Mouse (Mus musculus): ENCODE measurements around the gene Stard13. TPM values are rescaled to one million over a fixed set of nuclear protein-coding genes. Genes with fewer than 3 reads are reported as not detected.

Stard13 gene
- polyA plus RNA-seq, 1 experiment from 2014 or later: 3.3 TPM

DNA sequence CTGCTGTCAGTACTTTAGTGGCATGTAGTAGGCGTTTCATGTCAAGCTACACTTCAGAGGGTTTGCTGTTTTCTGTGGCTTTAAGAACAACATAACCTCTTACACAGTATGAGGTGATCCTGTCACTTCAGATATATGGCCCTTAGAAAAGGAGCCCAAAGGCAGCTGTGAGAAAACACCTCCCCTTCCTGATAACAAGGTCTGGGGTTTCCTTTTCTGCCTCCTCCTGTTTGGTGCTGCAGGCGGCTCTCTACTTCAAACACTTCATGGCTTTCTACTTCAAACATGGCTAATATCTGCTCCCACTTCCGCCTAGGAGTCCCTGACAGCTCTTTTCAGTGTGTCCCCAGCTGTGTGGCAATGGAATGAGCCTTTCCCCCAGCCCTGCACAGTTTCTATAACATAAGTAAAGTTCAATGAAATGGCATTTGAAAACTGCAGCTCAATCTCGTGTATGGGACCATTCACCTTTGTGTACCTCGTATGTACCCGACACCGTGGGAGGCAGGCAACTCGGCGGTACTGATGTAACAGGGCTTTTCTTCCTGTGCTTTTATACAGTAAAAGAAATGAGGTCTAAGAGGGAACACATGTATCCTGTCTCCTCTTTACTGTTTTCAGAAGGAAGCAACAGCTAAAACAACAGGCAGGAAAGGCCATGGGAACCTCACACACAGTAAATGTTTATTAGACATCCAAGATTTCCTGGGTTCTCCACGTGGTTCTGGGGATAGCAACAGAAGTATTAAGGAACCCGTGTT lies 13.7 kb upstream of the Stard13 start:
- 33% methylated on average over 11 of the region's 11 CpGs for WGBS

DNA sequence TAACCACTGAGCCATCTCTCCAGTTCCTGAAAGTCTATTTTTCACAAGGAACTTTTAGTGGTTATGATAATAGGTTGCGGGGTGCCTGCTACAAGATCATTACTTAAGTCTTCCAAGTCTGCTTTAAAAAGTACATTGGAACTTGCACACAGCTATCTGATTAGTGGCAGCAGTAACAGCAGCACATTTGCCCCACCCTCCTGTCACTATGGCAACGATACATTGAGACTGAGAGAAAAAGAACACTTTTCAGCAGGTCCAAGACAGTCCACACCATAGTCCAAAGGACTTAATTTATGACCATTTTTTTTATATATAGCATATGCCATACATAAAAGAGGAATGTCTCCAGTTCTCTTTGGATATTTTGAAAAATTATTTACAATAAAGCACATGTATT lies 12.7 kb upstream of the Stard13 start:
- H3K36me3 ChIP-seq: no peaks in the 10 kb centered on the region
- H3K27me3 ChIP-seq (ENCODE audit: insufficient read depth, poor library complexity, severe bottlenecking): 0 out of 2 replicates have a peak, but pooled peaks cover 13% of the 10 kb centered on the region
- H3K9me3 ChIP-seq: no peaks in the 10 kb centered on the region
- H3K27ac ChIP-seq: no peak overlapping the region
- H3K4me3 ChIP-seq: no peak overlapping the region
- 80% methylated on average over 2 of the region's 2 CpGs for WGBS
- peaks cover 24% of the 10 kb centered on the region for H3K4me1 ChIP-seq
- peak; percentile 31 for DNase-seq (ENCODE audit: low spot score)

More for the DNA sequence above, 13.7 kb upstream of the Stard13 start:
- Histone ChIP-seq H3K36me3 (no peaks in the 10 kb centered on the region), H3K4me3 (no peak overlapping the region; the same call in 1 of the 2 replicates), H3K27me3 (ENCODE audit: insufficient read depth, poor library complexity, severe bottlenecking) (0 out of 2 replicates have a peak, but pooled peaks cover 13% of the 10 kb centered on the region), H3K9me3 (no peaks in the 10 kb centered on the region), H3K27ac (peak overlapping the region; percentile 65), H3K4me1 (peaks cover 24% of the 10 kb centered on the region)
- peak; percentile 75 for DNase-seq (ENCODE audit: low spot score)

GRCm38 (mm10) chr5:151245571-151245970 lies 11.9 kb upstream of the Stard13 start:
- Histone ChIP-seq H3K36me3 (no peaks in the 10 kb centered on the region), H3K9me3 (no peaks in the 10 kb centered on the region), H3K27me3 (ENCODE audit: insufficient read depth, poor library complexity, severe bottlenecking) (0 out of 2 replicates have a peak, but pooled peaks cover 13% of the 10 kb centered on the region), H3K4me1 (peaks cover 24% of the 10 kb centered on the region), H3K27ac (no peak overlapping the region), H3K4me3 (no peak overlapping the region)
- peak; percentile 7 for DNase-seq (ENCODE audit: low spot score)
- WGBS: 87% methylated on average over 5 of the region's 5 CpGs

- no peaks in the 10 kb centered on the region for H3K36me3 ChIP-seq
- no peak overlapping the region for H3K27ac ChIP-seq
- H3K4me1 ChIP-seq: no peaks in the 10 kb centered on the region; the same call in 1 of the 2 replicates
- WGBS: 85% methylated on average over 9 of the region's 9 CpGs
- no peaks in the 10 kb centered on the region for H3K9me3 ChIP-seq
- no peak overlapping the region for H3K4me3 ChIP-seq
- DNase-seq (ENCODE audit: low spot score): peak; percentile 56
- H3K27me3 ChIP-seq (ENCODE audit: insufficient read depth, poor library complexity, severe bottlenecking): peaks cover 15% of the 10 kb centered on the region; the same call in 1 of the 2 replicates
Measured at GRCm38 (mm10) chr5:151238730-151239129, 5.1 kb upstream of the Stard13 start.

DNA sequence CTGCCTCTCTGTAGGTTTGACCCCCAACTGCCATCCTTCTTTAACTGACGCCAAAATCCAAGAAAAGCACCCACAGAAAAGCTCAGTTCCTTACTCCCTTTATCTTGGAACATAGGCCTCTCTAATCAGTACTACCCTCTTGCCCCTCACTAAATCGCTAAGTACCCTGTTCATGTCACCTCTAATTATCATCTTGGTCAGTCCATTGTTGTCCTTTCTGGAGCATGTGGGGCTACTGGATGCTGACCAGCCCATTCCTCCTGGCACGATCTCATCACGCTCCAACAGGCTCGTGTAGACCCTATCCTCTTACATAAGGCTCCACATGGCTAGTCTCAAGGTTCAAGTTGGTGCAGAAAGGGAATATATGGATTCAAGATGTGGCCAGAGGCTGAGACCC lies 2.8 kb upstream of the Stard13 start:
- Histone ChIP-seq H3K27ac (no peak overlapping the region), H3K36me3 (no peaks in the 10 kb centered on the region), H3K4me1 (peaks cover 9% of the 10 kb centered on the region), H3K9me3 (no peaks in the 10 kb centered on the region), H3K27me3 (ENCODE audit: insufficient read depth, poor library complexity, severe bottlenecking) (peaks cover 24% of the 10 kb centered on the region), H3K4me3 (no peak overlapping the region)
- WGBS: 69% methylated on average over 5 of the region's 5 CpGs
- DNase-seq (ENCODE audit: low spot score): no peak

DNA sequence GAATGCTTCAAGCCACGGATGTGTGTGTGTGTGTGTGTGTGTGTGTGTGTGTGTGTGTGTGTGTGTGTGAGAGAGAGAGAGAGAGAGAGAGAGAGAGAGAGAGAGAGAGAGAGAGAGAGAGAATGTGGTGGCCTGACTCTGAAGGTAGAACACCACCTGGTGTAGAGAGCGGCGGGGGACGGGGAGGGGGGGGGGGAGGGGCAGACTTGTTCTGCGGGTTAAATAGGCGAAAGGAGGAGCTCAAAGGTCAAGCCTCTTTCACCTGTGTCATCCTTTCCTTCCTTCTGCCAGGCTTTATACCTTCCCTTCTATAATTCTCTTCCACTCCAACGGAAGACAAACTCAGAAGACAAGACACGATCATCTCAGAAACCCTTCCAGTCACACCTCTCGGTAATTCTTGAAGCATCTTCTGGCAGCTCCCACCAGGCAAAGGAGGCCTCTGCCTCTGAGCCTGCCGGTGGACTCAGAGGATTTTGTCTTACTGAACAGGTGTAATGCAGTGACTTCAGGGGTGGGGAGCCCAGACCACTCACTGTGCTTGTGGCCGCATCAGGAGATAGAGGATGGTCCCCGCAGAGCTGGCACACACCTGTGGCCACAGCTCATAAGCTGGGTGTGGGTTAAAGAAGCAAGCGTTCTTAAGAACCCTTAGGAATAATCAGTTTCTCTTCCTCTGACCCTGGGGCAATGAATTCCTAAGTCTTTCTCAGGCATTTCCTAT lies 898 bp downstream of the Stard13 start:
- Histone ChIP-seq H3K4me1 (peaks cover 9% of the 10 kb centered on the region), H3K9me3 (no peaks in the 10 kb centered on the region), H3K27ac (peak overlapping the region; percentile 82; the same call in 1 of the 2 replicates), H3K4me3 (peak overlapping the region; percentile 71), H3K27me3 (ENCODE audit: insufficient read depth, poor library complexity, severe bottlenecking) (peaks cover 24% of the 10 kb centered on the region), H3K36me3 (no peaks in the 10 kb centered on the region)
- WGBS: 16% methylated on average over 12 of the region's 13 CpGs
- no peak for DNase-seq (ENCODE audit: low spot score)

- no peak for DNase-seq (ENCODE audit: low spot score)
- peaks cover 24% of the 10 kb centered on the region for H3K27me3 ChIP-seq (ENCODE audit: insufficient read depth, poor library complexity, severe bottlenecking)
- H3K27ac ChIP-seq: no peak overlapping the region
- no peak overlapping the region for H3K4me3 ChIP-seq
- H3K36me3 ChIP-seq: no peaks in the 10 kb centered on the region
- H3K4me1 ChIP-seq: peaks cover 9% of the 10 kb centered on the region
- no peaks in the 10 kb centered on the region for H3K9me3 ChIP-seq
- WGBS: 86% methylated on average over 7 of the region's 7 CpGs
Measured at GRCm38 (mm10) chr5:151231861-151232260, 1.8 kb downstream of the Stard13 start.

- Histone ChIP-seq H3K27ac (no peak overlapping the region), H3K9me3 (no peaks in the 10 kb centered on the region), H3K4me1 (peaks cover 9% of the 10 kb centered on the region), H3K36me3 (no peaks in the 10 kb centered on the region), H3K27me3 (ENCODE audit: insufficient read depth, poor library complexity, severe bottlenecking) (peaks cover 24% of the 10 kb centered on the region), H3K4me3 (no peak overlapping the region)
- DNase-seq (ENCODE audit: low spot score): no peak
- 81% methylated on average over 4 of the region's 4 CpGs for WGBS
Measured at GRCm38 (mm10) chr5:151231411-151231810, 2.2 kb downstream of the Stard13 start.

GRCm38 (mm10) chr5:151230427-151230826 lies 3.2 kb downstream of the Stard13 start:
- Histone ChIP-seq H3K4me3 (no peak overlapping the region), H3K27me3 (ENCODE audit: insufficient read depth, poor library complexity, severe bottlenecking) (peaks cover 18% of the 10 kb centered on the region), H3K27ac (no peak overlapping the region), H3K36me3 (no peaks in the 10 kb centered on the region), H3K4me1 (peaks cover 9% of the 10 kb centered on the region), H3K9me3 (no peaks in the 10 kb centered on the region)
- DNase-seq (ENCODE audit: low spot score): no peak
- 86% methylated on average over 4 of the region's 4 CpGs for WGBS

GRCm38 (mm10) chr5:151228367-151229005 lies 5.2 kb downstream of the Stard13 start:
- Histone ChIP-seq H3K36me3 (no peaks in the 10 kb centered on the region), H3K4me1 (peaks cover 9% of the 10 kb centered on the region), H3K27me3 (ENCODE audit: insufficient read depth, poor library complexity, severe bottlenecking) (peaks cover 9% of the 10 kb centered on the region), H3K9me3 (no peaks in the 10 kb centered on the region), H3K27ac (no peak overlapping the region), H3K4me3 (no peak overlapping the region)
- DNase-seq (ENCODE audit: low spot score): no peak
- WGBS: 70% methylated on average over 13 of the region's 13 CpGs

GRCm38 (mm10) chr5:151223696-151224366 lies 9.8 kb downstream of the Stard13 start:
- WGBS: 50% methylated on average over 4 of the region's 4 CpGs
- Histone ChIP-seq H3K4me1 (no peaks in the 10 kb centered on the region), H3K27me3 (ENCODE audit: insufficient read depth, poor library complexity, severe bottlenecking) (no peaks in the 10 kb centered on the region), H3K27ac (no peak overlapping the region), H3K9me3 (no peaks in the 10 kb centered on the region), H3K36me3 (no peaks in the 10 kb centered on the region), H3K4me3 (no peak overlapping the region)
- DNase-seq (ENCODE audit: low spot score): no peak

DNA sequence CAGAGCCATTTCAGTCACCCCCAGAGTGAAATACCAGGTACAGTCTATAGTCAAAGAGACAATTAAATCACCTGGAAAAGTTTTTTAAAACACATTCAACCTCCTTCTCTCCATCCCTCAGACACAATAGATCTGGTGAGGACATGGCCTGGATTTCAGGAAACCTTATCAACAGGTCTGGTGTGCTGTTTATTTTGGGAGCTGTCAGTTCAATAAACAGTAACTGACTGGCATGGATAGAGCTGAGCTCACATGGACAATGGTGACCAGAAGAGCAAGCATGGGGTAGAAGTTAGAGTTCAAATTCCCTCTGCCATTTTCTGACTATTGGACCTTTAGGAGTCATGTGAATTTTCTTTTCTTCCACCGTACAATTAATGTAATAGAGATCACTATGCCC lies 10.8 kb downstream of the Stard13 start:
- DNase-seq (ENCODE audit: low spot score): no peak
- Histone ChIP-seq H3K27me3 (ENCODE audit: insufficient read depth, poor library complexity, severe bottlenecking) (no peaks in the 10 kb centered on the region), H3K36me3 (no peaks in the 10 kb centered on the region), H3K4me1 (0 out of 2 replicates have a peak, but pooled peaks cover 3% of the 10 kb centered on the region), H3K27ac (no peak overlapping the region), H3K4me3 (no peak overlapping the region), H3K9me3 (no peaks in the 10 kb centered on the region)
- WGBS: 97% methylated on average over 1 of the region's 1 CpGs
